Mouse (Mus musculus): Measurements from ENCODE around the gene Tarbp1.

Tarbp1 gene

GRCm38 (mm10) chr8:126474299-126475187 lies at the start of gene Tarbp1:
Gene Tarbp1 (minus strand): TSS chr8:126475065.
- peak; percentile 88 to 92 for DNase-seq (ENCODE audit: low read depth in 2 of 2, low spot score in 2 of 2)

DNA sequence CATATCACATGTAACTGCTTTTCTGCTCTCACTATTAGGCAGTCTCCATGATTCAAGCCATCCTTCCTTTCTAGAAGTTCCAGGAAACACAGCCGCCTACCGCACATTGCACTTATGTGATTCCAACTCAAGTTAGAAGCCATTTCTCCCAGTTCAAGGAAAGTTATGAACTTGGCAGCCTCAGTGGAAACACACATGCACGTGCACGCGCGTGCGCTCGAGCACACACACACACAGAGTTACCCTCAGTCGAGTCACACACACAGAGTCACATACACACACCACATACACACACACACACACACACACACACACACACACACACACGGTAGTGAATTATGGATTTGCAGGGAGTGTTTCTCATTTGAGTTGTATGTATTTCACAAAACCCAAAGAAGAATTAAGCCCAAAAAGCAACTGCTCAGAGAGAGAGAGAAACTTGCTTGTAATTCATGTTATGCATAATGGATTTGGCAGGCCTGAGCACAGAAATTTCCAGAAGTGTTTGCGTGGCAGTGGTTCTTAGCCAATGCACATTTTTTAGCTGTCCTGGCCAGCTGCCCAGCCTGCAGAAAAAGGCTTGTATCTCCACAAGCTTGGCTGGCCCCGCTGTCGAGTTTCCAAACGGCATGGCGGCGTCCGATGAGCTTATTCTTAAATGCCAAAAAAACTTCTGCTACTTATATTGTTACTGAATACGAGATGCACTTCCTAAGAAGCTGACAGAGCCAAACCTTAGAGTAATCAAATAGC lies 49.5 kb upstream of the Tarbp1 start:
- DNase-seq (ENCODE audit: low read depth in 2 of 2, low spot score in 2 of 2) = no peak

- DNase-seq (ENCODE audit: low read depth in 2 of 2, low spot score in 2 of 2) = no peak
Measured at GRCm38 (mm10) chr8:126523060-126523574, 48.3 kb upstream of the Tarbp1 start.

DNA sequence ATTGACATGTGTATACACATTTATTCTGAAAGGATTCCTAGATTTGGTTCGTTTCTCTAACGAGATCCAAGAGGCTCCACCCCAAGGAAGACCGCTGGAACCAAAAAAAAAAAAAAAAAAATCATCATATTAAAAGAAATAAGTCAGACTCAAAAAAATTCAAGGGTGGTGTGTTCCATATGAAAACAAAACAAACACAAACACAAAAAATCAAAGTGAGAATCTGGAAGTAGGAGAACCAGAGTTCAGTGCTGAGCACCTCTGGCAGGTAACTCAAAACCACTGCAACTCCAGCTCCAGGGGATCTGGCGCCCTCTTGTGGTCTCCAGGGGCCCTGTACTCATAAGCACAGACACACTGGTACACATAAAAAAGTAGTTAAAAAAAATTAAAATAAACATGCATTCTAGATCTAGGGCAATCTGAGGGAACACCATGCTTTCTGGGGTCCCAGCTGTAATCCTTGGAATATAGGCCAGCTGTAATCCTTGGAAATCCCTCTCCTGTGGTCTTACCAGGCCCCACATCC lies 44.6 kb upstream of the Tarbp1 start:
- DNase-seq (ENCODE audit: low read depth in 2 of 2, low spot score in 2 of 2) = no peak

GRCm38 (mm10) chr8:126516620-126517577 lies 42.0 kb upstream of the Tarbp1 start:
- no peak for DNase-seq (ENCODE audit: low read depth in 2 of 2, low spot score in 2 of 2)

DNA sequence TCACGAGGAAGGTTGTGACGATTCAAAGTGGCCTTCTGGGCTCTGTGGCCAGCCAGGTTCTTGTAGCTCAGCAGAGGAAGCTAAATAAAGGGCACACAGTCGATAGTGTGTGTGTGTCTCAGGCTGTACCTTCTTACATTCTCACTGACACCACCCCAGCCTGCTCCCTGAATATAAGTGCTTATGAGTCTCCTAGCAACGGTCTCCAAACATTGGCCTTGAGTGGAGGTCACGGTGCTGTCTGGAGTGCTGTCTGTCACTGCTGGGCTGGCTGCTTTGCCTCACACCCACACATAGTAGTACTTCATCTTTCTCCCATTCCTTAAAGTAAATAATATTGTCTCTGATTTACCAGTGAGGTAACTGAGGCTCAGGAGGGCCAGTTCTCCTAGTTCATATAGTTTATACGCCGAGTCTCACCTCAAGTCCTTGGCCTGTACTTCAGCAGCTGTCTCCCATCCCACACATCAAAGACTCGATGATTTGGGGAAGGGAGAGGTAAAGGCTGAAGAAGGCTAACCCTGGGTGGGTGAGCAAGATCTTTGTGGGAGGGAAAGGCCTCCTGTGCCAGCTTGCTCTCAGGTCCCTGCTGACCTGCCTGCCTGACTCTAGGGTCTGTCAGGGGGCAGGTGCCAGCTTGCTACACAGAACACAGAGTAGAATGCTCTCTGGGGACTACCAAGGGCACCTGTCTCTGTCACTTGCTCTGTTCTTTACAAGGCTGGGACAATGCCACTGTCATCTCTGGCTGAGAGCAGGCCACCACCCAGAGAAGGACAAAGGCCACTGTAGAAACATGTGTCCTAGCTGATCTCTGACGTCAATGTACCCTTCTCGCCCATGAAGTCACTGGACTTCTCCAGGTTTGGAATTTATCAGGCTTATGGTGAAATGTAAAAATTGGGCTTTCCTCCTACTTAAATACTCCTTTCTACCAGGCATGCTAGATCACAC lies 39.4 kb upstream of the Tarbp1 start:
- DNase-seq (ENCODE audit: low read depth in 2 of 2, low spot score in 2 of 2) = no peak

GRCm38 (mm10) chr8:126510866-126511265 lies 36.0 kb upstream of the Tarbp1 start:
- DNase-seq (ENCODE audit: low read depth in 2 of 2, low spot score in 2 of 2) = no peak

- DNase-seq (ENCODE audit: low read depth in 2 of 2, low spot score in 2 of 2) = no peak
Measured at GRCm38 (mm10) chr8:126509635-126510034, 34.8 kb upstream of the Tarbp1 start.

DNA sequence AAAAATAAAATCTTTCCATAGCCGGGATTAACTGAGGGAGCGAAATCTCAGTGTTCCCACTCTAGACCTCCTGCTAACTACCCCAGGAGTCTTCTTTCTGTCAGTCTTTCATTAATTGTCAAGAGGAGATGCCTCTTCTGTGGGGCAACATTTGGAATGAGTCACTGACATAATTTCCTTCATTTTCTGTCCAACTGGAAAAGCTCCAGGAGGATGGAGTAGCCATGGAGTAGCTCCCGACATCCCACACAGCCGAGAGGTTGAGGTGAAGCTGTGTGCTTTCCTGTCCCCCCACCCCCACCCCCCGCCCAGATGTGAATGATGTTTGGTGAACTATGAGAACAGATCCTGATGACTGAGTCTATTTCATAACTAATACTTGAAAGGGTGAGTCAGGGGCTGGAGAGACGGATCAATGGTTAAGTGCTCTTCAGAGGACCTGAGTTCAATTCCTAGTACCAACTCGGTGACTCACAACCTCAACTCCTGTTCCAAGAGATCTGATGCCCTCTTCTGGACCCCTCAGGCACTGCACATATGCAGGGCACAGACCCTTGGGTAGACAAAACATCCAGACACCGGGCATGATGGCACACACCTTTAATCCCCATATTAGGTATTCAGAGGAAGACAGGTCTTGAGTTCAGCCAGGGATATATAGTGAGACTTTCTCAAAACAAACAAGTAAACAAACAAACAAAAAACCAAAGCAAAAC lies 34.2 kb upstream of the Tarbp1 start:
- no peak for DNase-seq (ENCODE audit: low read depth in 2 of 2, low spot score in 2 of 2)

- no peak for DNase-seq (ENCODE audit: low read depth in 2 of 2, low spot score in 2 of 2)
Measured at GRCm38 (mm10) chr8:126508221-126508620, 33.4 kb upstream of the Tarbp1 start.

- DNase-seq (ENCODE audit: low read depth in 2 of 2, low spot score in 2 of 2) = no peak
Measured at GRCm38 (mm10) chr8:126504492-126505182, 29.8 kb upstream of the Tarbp1 start.

- no peak for DNase-seq (ENCODE audit: low read depth in 2 of 2, low spot score in 2 of 2)
Measured at GRCm38 (mm10) chr8:126502722-126503121, 27.9 kb upstream of the Tarbp1 start.

GRCm38 (mm10) chr8:126499371-126499770 lies 24.5 kb upstream of the Tarbp1 start:
- DNase-seq (ENCODE audit: low read depth in 2 of 2, low spot score in 2 of 2) = no peak

DNA sequence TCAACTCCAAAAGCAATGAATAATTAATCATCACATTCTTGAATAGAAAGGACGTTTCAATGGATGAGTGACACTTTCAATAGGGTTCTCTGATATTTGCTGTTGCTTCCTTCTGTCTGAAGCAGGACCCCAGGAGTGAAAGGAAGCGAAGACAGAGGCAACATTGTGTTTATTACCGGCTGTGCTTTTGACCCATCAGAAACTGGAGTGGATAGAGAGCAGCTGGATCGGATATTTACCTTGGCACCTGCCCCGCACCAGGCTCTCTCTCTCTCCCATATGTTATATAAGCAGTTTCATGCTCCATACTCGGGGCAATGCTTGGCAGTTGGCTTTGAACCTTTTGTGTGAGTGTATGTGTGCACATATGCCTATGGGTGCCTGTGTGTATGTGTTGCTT lies 23.6 kb upstream of the Tarbp1 start:
- no peak for DNase-seq (ENCODE audit: low read depth in 2 of 2, low spot score in 2 of 2)

GRCm38 (mm10) chr8:126497541-126498428 lies 22.9 kb upstream of the Tarbp1 start:
- peak; percentile 90 to 93 for DNase-seq (ENCODE audit: low read depth in 2 of 2, low spot score in 2 of 2)

DNA sequence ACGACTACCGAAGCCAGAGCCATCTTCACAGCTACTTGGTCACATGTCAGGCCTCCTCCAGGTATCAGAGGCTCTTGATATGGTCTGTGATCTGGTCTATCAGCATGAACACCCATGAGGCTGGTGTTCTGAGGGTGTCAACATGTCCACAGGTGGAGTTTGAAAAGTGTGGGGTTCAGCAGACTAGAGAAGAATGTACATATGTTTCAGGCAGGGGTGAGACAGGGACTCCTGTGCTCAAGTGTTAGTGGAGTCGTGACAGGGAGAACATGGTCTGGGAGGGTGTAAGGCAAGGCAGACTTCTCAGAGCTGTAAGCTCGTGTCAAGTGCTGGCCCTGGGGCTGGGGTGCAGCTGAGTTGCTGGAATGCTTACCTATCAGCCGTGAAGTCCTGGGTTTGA lies 22.1 kb upstream of the Tarbp1 start:
- DNase-seq (ENCODE audit: low read depth in 2 of 2, low spot score in 2 of 2) = no peak

- no peak for DNase-seq (ENCODE audit: low read depth in 2 of 2, low spot score in 2 of 2)
Measured at GRCm38 (mm10) chr8:126495461-126495860, 20.6 kb upstream of the Tarbp1 start.

Data from CD8-positive naive resting alpha-beta T cell, adult 2 months (primary cell).